Mouse (Mus musculus): Measurements from ENCODE around the gene Nmrk2.

Nmrk2 gene

DNA sequence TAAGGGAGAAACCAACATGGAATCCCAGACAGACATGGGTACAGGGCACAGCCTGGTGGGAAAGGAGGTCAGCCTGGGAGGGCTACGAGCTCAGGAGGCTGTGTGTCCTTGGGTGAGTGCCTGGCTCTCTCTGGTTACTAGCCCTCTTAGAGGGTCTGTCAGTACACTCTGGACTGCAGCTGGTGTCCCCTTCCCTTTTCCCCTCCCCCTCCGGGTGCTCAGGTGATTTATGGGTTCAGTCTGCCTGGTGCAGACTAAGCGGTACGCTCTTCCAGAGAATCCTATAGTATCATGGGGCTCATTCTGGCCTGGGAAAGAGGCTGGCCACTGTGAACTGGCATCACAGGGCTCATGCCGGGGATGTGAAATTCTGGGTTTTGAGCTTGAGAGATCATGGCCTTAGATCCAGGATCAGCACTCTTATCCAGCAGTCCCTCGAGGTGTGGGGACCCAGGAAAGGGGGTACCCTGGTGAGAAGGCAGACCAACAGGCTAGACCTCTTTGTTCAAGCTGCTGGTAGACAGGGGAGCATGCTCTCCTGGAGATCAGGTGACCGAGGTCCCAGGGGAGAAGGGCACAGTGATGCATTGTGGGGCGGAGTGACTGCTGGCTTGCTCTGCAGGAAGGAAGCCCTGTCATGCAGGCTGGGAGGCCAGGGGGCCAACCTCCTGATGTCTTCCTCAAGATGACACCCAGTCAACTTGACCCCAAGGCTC, 40.1 kb downstream of the Nmrk2 start:
- peak; percentile 51 for DNase-seq

DNA sequence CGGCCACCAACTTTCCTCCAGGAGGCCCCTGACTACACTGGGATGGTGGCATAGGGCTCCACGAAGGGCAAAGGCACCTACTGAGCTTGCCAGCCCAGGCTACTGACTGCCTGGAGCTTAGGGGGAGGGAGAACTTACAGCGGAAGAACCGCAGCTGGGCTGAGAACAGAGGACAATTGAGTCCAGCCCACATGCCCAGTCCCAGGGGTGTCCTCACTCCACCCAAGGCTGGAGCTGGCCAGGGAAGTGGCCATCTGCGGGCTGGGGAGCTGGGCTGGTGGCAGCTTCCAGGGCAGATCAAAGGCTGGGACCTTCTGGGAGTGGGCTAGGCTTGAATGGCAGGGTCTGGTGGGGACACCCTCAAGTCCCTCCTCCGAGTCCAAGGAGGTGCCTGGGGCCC, 47.1 kb downstream of the Nmrk2 start:
- DNase-seq = no peak

DNA sequence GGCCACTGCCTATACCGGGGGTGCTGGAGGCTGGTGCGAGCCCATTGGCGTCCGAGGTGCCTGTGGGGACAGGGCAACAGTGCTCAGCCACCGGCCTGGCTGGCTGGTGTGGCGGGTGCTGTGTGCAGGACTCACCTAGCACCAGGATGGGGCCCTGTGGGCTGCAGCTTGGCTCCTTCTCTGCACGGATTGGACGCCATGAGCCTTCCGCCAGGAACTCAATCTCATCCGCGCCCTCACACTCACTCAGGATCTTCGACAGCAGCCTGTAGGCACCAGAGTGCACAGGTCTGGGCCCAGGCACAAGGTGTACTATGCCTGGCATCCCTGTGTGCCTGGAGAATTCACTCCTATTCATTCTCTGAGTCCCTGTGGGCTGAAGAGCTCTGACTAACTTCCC, 47.5 kb downstream of the Nmrk2 start:
- no peak for DNase-seq

DNA sequence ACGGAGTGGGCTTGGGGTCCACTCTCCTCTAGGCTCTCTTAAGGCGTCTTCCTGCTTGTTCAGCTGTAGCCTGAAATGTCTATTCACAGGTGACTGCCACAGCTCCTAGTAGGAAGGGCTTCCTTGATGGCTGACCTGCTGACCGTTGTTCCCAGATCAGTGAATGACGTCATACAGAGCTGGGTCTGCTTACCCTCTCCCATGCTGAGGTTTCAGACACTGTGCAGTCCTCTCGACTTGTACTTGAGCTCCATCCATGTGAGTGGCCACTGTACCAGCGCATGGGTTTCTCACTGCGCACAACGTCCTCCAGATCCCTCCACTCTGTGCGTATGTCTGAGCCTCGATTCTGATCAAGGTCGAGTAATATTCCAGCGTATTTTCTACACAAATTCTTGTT, 49.2 kb downstream of the Nmrk2 start:
- DNase-seq = no peak

DNA sequence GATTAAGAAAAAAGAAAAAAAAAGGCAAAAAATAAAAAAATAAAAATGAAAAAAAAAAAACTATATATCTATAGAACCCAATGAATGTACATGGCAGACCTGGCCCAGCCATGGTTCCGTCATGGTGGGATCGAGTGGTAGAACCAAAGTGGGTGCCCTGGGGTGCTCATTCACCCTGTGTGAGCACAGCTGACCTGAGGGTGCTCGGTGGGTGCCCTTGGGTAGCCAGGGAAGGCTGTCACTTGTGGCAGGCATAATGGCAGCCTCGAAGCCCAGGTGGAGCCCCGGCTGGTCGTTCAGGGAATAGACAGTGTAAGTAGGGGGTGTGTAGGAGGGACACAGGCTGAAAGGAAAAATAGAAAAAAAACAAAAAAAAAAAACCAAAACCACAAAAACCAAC, 50.6 kb downstream of the Nmrk2 start:
- no peak for DNase-seq
